Mouse (Mus musculus) embryonic facial prominence, embryonic 10.5 days (tissue): ENCODE results near the gene Rab11fip5. TPM values are rescaled to one million over a fixed set of nuclear protein-coding genes. Genes with fewer than 3 reads are reported as not detected.

ENCODE experiments used
- DNase-seq: peaks from one replicate; pipeline ENCODE4 v3.0.0-alpha.2; 2017; ENCODE audit warnings: low spot score
- H3K27ac ChIP-seq: fragments of 300-500 bp; sonication (generic); replicated peaks from 2 replicates; pipeline ENCODE4 v1.5.1; 2016; ENCODE audit warnings: mild to moderate bottlenecking
- H3K27me3 ChIP-seq: fragments of 300-500 bp; sonication (generic); replicated peaks from 2 replicates; pipeline ENCODE4 v1.6.1; 2016; ENCODE audit warnings: low read depth, mild to moderate bottlenecking; ENCODE audit not compliant: poor library complexity, severe bottlenecking
- H3K36me3 ChIP-seq: fragments of 300-500 bp; sonication (generic); replicated peaks from 2 replicates; pipeline ENCODE4 v1.6.1; 2016; ENCODE audit warnings: mild to moderate bottlenecking, moderate library complexity
- H3K4me1 ChIP-seq: fragments of 300-500 bp; sonication (generic); 2 replicates; pipeline ENCODE4 v1.6.1; 2016
- H3K4me3 ChIP-seq: fragments of 300-500 bp; sonication (generic); 2 replicates; pipeline ENCODE4 v1.5.1; 2016; ENCODE audit warnings: mild to moderate bottlenecking, moderate library complexity
- H3K9me3 ChIP-seq: fragments of 300-500 bp; sonication (generic); 2 replicates; pipeline ENCODE4 v1.6.1; 2016; ENCODE audit warnings: mild to moderate bottlenecking
- WGBS: fragments of 180-500 bp; shearing (Covaris S2); methylation state at CpG from one replicate; pipeline ENCODE4 v1.1.7; 2016; 5-methylcytosine and 5-hydroxymethylcytosine counted together
- polyA plus RNA-seq: library from polyadenylated mRNA; unstranded; fragments of >200 nt; fragmentation: Nextera tagmentation; extraction: Ambion mirVana; gene quantifications from 2 replicates; pipeline ENCODE4 v1.2.1, GENCODE M21; 2016

Gene Rab11fip5
- polyA plus RNA-seq, 1 experiment from 2014 or later, result 3.6 TPM

DNA sequence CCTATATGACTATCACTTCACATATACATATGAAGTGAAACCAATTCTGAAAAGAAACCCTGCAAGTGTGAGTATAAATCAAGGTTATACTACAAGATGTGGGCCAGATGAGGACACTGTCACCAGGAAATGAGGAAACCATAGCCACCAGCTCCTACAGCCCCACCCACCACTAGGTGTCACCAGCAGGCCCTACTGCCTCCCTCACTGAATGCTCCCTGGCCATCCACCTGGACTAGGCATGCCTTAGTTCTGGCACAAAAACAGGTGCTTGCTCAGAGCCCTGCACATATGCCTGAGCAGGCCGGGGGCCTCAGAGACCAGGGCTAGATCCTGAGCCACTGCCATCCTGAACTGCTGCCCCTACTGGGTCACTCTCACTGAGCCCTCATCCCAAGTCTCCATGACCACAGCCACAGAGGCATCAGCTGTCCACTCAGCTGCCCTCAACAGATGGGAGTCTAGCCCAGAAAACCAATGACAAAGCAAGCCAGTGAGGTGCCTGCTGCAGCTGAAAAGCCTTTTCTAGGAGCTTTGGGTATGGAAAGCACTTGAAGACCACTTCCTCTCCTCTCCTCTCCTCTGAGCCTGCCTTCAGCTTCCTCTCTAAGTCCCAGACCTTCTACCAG lies 35.0 kb downstream of the Rab11fip5 start:
- peak; percentile 36 for DNase-seq
- Histone ChIP-seq H3K27ac (no peak overlapping the region), H3K36me3 (no peaks in the 10 kb centered on the region), H3K27me3 (peaks cover 74% of the 10 kb centered on the region), H3K9me3 (no peaks in the 10 kb centered on the region), H3K4me1 (peaks cover 8% of the 10 kb centered on the region; the same call in 1 of the 2 replicates), H3K4me3 (no peak overlapping the region)
- 88% methylated on average over 1 of the region's 1 CpGs for WGBS

DNA sequence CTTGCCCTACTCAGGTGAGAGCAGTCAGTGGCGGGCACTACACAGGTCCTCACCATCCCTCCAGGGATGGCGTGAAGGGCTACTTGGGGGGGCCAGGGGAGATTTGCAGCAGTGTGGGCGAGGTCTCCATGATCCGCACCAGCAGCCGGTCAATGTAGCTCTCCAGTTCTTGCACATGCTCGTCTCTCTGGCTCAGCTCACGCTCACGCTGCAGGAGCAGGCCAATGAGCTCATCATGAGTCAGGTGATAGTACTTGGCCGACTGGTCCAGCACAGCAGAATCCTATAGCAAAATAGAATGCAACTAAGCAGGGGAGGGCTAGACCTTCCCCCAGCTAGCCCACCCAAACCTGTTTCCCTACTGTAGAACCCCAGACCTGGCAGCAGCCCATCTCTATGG lies 37.5 kb downstream of the Rab11fip5 start:
- Histone ChIP-seq H3K4me1 (peaks cover 22% of the 10 kb centered on the region), H3K27ac (no peak overlapping the region), H3K9me3 (no peaks in the 10 kb centered on the region), H3K36me3 (no peaks in the 10 kb centered on the region), H3K27me3 (peaks cover 56% of the 10 kb centered on the region), H3K4me3 (no peak overlapping the region)
- WGBS, result 83% methylated on average over 9 of the region's 9 CpGs
- DNase-seq, result no peak

DNA sequence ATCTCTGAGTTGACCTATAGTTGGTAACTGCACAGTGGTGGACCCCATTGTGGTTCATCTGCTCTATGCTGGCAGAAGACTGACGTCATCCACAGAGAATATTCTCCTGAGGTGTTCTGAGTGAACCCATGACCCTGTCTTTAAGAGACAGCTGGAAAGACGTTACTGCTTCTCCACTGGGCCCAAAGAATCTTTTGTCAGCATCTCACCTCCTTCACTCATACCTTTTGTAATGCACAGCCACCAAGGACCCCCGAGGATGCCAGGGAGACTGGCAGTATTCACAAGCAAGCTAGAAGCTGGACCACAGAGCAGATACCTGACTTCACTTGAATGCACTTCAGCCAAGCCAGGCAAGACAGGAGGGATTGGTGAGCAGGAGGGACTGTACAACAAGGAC lies 39.1 kb downstream of the Rab11fip5 start:
- no peaks in the 10 kb centered on the region for H3K9me3 ChIP-seq
- WGBS, result 60% methylated on average over 3 of the region's 3 CpGs
- H3K4me3 ChIP-seq, result no peak overlapping the region
- H3K27me3 ChIP-seq, result peaks cover 56% of the 10 kb centered on the region
- no peak overlapping the region for H3K27ac ChIP-seq
- H3K36me3 ChIP-seq, result no peaks in the 10 kb centered on the region
- no peak for DNase-seq
- H3K4me1 ChIP-seq, result peaks cover 26% of the 10 kb centered on the region

- H3K9me3 ChIP-seq, result no peaks in the 10 kb centered on the region
- 61% methylated on average over 5 of the region's 5 CpGs for WGBS
- no peak overlapping the region for H3K4me3 ChIP-seq
- no peak for DNase-seq
- H3K36me3 ChIP-seq, result no peaks in the 10 kb centered on the region
- no peak overlapping the region for H3K27ac ChIP-seq
- peaks cover 55% of the 10 kb centered on the region for H3K27me3 ChIP-seq
- H3K4me1 ChIP-seq, result peaks cover 26% of the 10 kb centered on the region
Observed at GRCm38 (mm10) chr6:85334851-85335250, 39.6 kb downstream of the Rab11fip5 start.

DNA sequence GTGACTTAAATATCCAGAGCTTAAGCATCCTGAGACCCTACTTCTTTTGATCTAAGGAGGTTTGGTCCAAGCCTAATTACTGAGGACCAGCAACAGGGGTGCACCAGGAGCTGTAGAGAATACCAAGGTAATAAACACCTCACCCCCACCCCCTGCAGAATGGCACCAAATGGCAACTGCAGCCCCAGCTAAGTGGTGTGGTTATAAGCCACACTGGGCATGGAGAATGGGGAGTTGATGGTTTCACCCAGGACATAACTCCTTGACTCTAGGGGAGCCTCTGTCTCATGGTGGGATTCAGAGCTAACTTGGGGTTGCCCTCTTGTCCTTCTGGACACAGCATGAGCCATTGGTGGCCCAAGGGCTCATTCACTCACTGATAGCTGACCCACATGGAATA lies 40.2 kb downstream of the Rab11fip5 start:
- peak overlapping the region; percentile 73; the same call in 1 of the 2 replicates for H3K4me3 ChIP-seq

DNA sequence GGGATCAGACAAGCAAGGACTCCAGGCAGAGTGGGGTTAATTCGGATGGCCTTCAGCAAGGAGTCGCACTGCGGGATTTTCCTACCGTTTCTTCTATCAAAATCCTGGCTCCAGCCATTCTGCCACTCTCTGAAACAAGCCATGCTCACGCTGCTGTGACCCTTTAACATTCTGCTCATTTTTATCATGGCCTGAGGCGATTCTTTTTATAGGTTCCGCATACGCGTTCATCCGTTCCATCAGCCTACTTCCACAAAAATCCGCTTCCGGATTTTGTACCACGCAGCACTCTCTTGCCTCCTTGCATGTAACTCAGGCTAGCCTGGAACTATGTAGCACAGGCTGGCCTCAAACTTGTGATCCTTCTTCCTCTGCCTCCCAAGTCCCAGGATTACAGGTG lies 40.7 kb downstream of the Rab11fip5 start:
- H3K27me3 ChIP-seq, result peaks cover 55% of the 10 kb centered on the region
- WGBS, result 5% methylated on average over 13 of the region's 13 CpGs
- no peak for DNase-seq
- H3K36me3 ChIP-seq, result no peaks in the 10 kb centered on the region
- peak overlapping the region; percentile 73 for H3K4me3 ChIP-seq
- peaks cover 26% of the 10 kb centered on the region for H3K4me1 ChIP-seq
- H3K27ac ChIP-seq, result no peak overlapping the region; the same call in none of the 2 replicates
- no peaks in the 10 kb centered on the region for H3K9me3 ChIP-seq

More for the DNA sequence above, 40.2 kb downstream of the Rab11fip5 start:
- DNase-seq, result no peak
- Histone ChIP-seq H3K27me3 (peaks cover 55% of the 10 kb centered on the region), H3K9me3 (no peaks in the 10 kb centered on the region), H3K4me1 (peaks cover 26% of the 10 kb centered on the region), H3K27ac (no peak overlapping the region), H3K36me3 (no peaks in the 10 kb centered on the region)

DNA sequence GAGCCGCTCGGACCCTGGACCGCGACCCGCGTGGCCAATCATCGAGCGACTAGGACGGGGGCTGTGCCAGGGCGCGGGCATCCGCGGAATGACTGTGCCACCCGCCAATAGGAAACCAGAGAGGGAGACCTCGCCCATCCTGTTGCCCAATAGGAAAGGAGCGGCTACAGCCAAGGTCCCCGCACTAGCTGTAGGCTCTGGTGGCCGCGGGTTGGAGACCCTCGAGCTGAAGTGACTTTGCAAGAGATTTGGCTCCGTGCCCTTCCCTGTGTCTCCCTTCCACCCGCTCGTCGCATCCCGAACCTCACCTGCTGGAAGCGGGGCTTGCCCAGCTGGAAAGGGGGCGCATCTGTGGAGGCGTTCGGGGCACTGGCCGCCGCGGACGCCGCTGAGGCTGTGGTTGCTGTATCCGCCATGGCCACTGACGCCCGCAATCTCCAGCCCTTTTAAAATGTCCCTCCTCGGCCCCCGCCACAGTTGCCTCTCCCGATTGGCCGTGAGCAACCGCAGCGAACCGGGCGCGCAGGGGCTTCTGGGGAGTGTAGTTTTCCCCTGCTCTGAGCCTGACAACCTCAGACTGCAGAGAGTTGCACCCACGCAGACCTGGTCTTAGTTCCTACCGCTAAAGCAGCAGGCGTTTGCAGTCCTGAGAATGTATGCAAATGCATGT lies 41.3 kb downstream of the Rab11fip5 start, which contains the start of gene Sfxn5:
Gene Sfxn5 (minus strand): TSS at position 423 of the 670 bp plus-strand sequence.
- WGBS, result under 1% methylated on average over 49 of the region's 49 CpGs
- Histone ChIP-seq H3K4me1 (peaks cover 26% of the 10 kb centered on the region), H3K27ac (peak within 1 kb of the TSS; percentile 87), H3K27me3 (peaks cover 52% of the 10 kb centered on the region), H3K4me3 (peak within 1 kb of the TSS; percentile 73), H3K9me3 (no peaks in the 10 kb centered on the region), H3K36me3 (no peaks in the 10 kb centered on the region)
- DNase-seq, result peak; percentile 96

DNA sequence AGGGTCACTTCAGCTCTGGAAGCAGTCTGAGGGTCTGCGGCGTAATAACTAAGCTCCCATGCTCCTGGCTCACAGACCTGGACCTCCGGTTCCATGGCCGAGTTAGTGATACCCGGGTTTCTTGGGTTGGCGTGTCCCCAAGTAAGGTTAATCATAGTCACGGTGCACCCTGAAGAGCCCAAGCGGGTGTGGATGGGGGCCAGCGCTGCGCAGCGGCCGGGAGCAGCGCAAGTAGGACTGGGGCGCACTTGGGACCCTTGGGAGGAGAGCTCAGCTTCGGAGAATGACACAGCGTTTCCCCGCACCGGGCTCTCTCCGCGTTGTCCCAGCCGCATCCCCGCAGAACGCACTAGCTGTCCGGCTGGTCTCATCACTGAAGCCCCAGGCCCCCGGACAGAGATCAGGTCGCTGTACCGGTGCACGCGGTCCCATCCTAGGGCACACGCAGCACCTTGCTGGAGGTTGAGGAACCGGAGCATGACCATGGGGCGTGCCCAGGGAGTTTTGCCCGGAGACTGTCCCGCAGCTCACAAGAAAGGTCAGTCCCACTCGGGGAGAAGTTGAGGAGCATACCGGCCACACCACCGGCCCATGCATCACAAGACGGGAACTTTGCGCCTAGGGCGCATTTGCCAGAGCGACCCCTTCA lies 42.0 kb downstream of the Rab11fip5 start:
- no peaks in the 10 kb centered on the region for H3K36me3 ChIP-seq
- under 1% methylated on average over 41 of the region's 41 CpGs for WGBS
- peaks cover 26% of the 10 kb centered on the region for H3K4me1 ChIP-seq
- peak overlapping the region; percentile 73 for H3K4me3 ChIP-seq
- H3K27me3 ChIP-seq, result peaks cover 47% of the 10 kb centered on the region
- peak overlapping the region; percentile 87 for H3K27ac ChIP-seq
- H3K9me3 ChIP-seq, result no peaks in the 10 kb centered on the region
- DNase-seq, result no peak

- H3K4me1 ChIP-seq, result peaks cover 26% of the 10 kb centered on the region
- H3K27me3 ChIP-seq, result peaks cover 39% of the 10 kb centered on the region
- peak overlapping the region; percentile 73 for H3K4me3 ChIP-seq
- no peak for DNase-seq
- WGBS, result 12% methylated on average over 8 of the region's 8 CpGs
- H3K9me3 ChIP-seq, result no peaks in the 10 kb centered on the region
- H3K36me3 ChIP-seq, result no peaks in the 10 kb centered on the region
- no peak overlapping the region for H3K27ac ChIP-seq
Observed at GRCm38 (mm10) chr6:85331736-85332135, 42.7 kb downstream of the Rab11fip5 start.

GRCm38 (mm10) chr6:85331221-85331735 lies 43.2 kb downstream of the Rab11fip5 start:
- 50% methylated on average over 6 of the region's 6 CpGs for WGBS
- Histone ChIP-seq H3K4me1 (peaks cover 26% of the 10 kb centered on the region), H3K4me3 (peak overlapping the region; percentile 73), H3K9me3 (no peaks in the 10 kb centered on the region), H3K27ac (no peak overlapping the region), H3K27me3 (peaks cover 35% of the 10 kb centered on the region), H3K36me3 (no peaks in the 10 kb centered on the region)
- no peak for DNase-seq

DNA sequence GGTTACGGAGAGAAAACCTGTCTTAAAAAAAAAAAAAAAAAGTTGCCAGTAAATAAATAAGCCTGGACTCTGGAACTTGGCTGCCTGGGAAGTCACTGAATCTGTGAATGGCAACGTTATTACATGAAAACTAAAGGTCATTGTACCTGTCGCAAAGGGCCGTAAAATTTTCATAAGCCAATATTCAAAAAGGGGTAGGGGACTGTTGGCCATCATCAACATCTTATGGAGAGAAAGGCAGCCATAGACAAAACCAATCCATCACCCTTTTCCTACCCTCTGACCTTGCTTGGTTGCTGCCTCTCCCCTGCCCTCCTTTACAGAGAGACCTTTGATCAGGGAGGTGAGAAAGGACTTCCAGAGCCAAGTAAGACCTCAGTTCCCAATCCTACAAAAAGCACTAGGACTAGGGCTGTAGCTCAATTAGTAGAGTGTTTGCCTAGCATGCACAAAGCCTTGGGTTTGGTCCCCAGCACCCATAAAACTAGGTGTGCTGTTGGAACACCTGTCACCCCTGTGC lies 44.7 kb downstream of the Rab11fip5 start:
- H3K27ac ChIP-seq, result no peak overlapping the region
- peaks cover 21% of the 10 kb centered on the region for H3K27me3 ChIP-seq
- H3K4me3 ChIP-seq, result no peak overlapping the region
- whole genome bisulfite sequencing, result 93% methylated on average over 4 of the region's 4 CpGs
- H3K4me1 ChIP-seq, result peaks cover 30% of the 10 kb centered on the region
- H3K36me3 ChIP-seq, result no peaks in the 10 kb centered on the region
- DNase-seq, result no peak
- no peaks in the 10 kb centered on the region for H3K9me3 ChIP-seq

- no peak for DNase-seq
- Histone ChIP-seq H3K4me1 (peaks cover 10% of the 10 kb centered on the region), H3K36me3 (no peaks in the 10 kb centered on the region), H3K9me3 (no peaks in the 10 kb centered on the region), H3K4me3 (no peak overlapping the region), H3K27me3 (peaks cover 14% of the 10 kb centered on the region), H3K27ac (no peak overlapping the region)
- WGBS, result 86% methylated on average over 4 of the region's 4 CpGs
Observed at GRCm38 (mm10) chr6:85326564-85326963, 47.9 kb downstream of the Rab11fip5 start.
